Mouse (Mus musculus) layer of hippocampus, adult 9-10 months (tissue): ENCODE measurements around the gene Slc35e3.
"Not testable (repeated sequence)": the region's sequence is repeated elsewhere in the genome, so short reads cannot be mapped to it uniquely, and the experiment has no call there.

Source experiments
- DNase-seq: peaks from one replicate; pipeline ENCODE4 v3.0.0; 2022; ENCODE audit warnings: low spot score

Gene Slc35e3

DNA sequence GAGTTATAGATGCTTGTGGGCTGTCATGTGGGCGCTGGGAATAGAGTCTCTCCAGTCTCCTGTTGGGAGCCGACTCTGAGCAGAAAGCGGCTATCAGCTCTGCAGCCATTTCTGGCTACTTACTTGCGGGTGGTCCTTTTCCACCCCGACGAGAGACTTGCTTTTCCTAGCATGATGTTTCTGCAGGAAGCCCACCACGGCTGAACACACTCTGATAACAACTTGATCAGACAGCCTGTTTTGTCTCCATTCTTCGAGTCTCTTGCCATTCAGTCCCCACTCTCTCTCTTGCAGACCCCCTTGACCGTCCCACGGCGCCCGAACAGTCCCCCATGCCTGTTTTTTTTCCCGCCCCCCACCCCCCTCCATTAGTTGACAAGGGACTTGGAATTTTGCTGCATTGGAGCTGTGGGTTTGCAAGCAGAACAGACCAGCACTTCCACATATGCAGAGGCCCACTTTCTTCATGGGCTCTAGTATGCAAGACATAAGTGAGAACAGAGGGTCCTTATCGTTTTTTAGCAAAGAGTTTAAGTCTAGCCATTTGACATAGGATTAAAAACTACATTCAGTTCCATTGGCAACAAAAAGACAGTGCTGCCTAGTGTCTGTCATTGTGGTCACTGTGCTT lies 13.1 kb downstream of the Slc35e3 start:
- DNase-seq, result no peak

DNA sequence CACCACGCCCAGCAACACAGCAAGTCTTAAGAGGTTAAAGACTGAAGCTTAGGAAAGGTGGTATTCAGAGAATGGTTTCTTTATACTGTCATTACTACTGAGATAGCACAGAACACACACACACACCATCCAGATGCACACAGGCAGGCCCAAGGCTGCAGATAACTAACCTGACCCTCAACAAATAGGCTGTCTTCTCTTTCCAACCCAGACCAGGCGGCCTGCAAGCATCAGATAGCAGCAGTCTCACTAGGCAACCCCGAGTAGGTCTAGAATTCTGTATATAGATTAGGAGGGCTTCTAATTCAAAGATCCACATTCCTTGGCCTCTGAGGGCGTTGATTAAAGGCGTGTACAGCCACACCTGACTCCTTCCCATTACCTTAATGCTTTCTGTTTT lies 14.0 kb downstream of the Slc35e3 start:
- DNase-seq, result no peak

DNA sequence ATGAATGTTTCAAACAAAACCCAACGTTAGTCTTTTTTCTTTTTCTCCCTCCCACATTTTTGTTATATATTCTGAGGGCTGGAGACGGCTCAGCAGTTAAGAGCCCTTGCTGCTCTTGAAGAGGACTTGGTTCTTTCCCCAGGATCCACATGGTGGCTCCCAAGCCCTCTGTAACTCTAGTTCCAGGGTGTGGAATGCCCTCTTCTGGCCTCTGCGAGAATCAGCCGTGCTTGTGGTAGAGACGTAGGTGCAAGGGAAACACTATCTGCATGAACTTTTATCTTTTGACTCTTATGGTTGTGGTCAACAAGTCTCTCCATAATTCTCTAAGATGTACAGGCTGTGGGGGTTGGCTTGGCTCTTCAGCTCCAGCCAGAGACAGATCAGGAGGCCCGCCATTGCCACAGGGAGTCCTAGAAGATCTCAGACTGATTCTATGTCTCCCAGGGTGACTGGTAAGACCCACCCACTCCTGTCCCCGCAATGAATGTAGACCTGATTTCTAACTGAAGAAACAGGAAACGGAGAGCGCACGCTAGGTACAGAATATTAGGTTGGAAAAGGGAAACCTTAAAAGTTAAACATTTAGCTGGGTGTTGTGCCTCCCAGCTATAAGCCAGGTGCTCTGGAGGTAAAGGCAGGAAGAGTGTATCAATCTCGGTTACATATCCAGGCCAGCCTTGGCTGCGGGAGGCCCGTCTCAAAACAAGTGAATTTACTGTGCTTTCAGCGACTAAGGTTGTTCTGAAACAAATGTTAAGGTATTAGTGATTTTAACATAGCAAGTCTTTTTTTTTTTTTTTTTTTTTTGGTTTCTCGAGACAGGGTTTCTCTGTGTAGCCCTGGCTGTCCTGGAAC lies 14.7 kb downstream of the Slc35e3 start:
- no peak for DNase-seq

DNA sequence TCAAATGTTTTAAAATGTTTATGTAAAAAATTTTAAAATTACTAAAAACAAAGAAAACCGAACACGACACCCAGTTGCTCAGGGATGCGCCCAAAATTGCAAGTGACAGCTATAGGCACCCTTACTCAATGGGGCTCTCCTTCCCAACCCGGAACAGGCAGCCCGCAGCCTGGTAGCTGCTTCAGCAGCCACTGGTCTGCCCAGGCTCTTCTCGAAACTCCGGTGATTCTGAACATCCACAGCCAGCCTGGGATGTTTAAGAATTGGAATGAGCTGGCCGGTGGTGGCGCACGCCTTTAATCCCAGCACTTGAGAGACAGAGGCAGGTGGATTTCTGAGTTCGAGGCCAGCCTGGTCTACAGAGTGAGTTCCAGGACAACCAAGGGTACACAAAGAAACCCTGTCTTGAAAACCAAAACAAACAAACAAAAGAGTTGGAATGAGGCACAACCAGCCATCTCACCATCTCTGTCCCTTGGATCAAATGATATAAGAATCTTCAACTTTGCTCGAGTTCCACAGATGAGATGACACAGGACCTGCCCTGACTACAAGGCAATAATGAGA lies 15.4 kb downstream of the Slc35e3 start:
- DNase-seq, result no peak

DNA sequence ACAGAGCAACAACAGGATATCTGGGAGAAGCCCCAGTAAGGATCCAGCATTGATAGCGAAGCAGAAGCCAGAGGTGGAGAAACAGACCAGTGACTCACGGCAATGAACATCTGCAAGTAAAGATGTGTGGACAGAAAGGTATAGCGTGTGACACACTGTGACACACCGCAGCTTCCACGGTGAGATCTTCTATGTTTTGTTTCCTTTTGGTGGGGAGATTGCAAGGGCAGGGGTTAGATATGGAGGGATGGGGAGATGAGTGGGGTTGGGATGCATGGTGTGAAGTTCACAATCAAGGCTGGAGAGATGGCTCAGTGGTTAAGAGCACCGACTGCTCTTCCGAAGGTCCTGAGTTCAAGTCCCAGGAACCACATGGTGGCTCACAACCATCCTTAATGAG lies 16.0 kb downstream of the Slc35e3 start:
- DNase-seq, result no peak

DNA sequence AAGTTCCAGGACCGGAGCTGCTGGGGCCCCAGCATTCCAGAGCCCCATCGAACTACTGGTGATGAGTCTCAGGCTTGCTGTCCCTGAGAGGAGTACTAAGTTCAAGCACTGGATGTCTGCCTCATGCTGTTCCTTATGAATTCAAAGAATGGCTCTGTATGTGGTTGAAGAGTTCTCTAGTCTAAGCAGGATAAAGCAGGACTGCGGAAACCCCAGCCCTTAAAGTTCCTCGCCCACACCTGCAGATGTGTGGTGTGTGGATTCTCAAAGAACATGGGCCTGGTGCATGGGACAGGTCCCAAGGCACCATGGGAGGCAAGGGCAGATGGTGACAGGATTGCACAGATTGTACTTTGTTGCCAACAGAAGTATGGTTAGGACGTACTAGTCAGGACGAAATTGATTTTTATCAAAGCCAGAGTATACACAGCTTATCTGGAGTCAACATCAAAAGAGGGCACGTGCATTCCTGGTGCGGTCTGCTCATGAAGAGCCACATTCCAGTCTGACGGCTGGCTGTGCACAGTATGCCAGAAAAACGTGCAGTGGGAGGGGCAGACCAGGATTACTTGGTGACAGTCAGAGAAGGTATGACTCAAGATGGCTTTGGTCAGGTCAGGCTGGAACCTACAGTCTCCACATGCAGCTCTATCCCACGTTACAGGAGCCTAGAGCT lies 16.9 kb downstream of the Slc35e3 start:
- no peak for DNase-seq

DNA sequence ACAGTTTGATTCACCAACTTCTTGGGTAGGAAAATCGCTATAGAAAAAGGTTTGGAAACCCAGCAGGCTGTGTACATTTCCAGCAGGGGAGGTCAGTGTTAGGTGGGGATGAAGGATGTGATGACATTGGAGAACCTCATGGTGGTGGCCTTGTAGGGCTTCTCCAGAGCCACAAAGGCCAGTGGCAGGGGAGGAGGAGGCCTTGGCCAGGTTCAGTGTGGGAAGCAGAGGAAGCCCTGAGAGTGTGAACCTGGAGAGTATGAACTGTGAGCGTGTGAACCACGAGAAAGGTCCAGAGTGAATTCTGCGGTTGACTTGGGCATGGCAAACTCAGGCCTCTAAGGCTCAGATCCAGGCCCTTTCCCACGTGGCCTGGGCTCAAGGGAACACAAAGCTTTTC lies 17.6 kb downstream of the Slc35e3 start:
- DNase-seq, result no peak

DNA sequence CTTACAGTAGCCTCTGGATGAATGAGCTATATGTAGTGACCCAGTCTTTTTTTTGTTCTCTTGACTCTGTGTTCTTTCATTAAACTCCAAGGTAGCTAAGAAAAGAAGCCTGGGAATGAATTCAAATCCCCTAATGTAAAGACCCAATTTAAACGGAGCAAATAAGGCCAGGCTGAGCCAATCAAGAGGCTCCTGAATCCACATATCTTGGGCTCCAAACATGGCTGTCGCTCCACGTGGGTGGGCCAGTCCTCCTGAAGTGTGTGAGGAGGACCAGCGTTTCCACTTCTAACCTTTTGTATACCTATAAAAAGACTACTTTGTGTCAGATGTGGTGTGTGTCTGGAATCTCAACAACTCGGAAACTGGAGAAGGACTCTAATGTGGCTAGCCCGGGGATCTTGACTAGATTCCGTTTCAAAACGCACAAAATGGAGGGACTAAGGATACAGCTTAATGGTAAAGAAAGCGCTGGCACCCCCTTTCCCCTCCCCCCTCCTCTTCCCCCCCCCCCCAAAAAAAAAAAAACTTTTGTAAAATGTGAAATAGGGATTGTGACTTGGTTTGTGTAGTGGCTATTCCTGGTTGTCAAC lies 18.6 kb downstream of the Slc35e3 start:
- DNase-seq, result no peak

DNA sequence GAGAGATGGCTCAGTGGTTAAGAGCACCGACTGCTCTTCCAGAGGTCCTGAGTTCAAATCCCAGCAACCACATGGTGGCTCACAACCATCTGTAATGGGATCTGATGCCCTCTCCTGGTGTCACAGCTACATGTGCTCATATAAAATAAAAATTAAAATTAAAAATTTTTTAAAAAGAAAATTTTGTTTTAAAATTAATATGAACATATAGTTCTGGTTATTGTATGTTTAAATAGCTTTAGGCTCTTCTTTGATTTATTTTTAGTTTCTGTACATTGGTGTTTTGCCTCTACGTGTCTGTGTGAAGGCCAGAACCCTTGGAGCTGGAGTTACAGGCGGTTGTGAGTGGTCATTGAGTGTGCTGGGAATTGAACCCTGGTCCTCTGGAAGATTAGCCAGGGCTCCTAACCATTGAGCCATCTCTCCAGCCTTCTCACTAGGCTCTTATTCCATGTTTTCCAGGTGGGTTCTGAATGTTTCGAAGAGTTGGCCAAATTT lies 19.2 kb downstream of the Slc35e3 start:
- no peak for DNase-seq

DNA sequence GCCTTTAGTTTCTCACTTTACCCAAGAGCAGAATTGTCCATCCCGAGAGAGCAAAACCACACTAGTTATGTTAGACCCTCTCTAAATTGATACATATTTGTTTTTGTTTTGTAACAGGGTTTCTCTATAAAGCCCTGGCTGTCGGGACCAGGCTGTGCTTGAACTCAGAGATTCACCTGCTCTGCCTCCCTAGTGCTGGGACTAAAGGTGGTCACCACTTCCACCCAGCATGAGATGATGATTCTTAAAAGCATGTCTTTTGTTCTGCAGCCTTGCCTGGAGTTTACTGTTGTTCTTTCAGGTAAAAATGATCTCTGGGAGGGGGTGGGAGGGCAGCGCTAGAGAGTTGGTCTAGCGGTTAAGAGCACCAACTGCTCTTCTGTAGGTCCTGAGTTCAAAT lies 19.8 kb downstream of the Slc35e3 start:
- DNase-seq, result no peak

DNA sequence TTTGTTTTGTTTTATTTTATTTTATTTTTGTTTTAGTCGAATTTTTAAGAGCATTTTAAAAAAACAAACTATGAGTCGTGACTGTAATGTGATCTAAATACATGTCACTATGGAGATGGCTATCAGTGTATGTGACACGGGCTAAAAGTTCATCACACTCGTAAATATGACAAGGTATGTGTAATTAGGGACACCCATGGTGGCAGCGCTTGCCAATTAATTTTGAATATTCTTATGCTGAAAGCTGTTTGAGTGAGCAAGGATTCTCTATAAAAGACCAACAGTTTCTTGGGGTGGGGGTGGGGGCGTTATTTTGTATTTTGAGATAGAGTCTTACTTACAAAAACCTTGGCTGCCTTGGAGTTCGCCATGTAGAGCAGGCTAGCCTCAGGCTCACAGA lies 20.5 kb downstream of the Slc35e3 start:
- DNase-seq, result no peak

DNA sequence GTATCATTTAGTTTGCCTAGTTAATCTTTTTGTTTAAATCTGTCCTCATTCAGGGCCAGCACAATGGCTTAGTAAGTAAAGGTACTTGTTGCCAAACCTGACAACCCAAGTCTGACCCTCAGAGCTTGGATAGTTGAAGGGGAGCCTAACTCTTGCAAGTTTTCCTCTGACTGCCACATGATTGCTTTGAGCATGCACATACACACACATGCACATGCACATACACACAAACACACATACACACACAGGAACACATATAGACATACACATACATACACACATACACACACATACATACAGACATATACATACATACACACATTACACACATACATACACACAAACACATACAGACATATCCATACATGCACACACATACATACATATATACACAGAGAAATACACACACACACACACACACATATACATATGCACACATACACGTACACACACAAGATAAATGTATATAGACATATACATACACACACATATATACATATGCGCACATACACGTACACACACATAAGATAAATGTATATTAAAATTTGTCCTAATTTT lies 21.3 kb downstream of the Slc35e3 start:
- no peak for DNase-seq

DNA sequence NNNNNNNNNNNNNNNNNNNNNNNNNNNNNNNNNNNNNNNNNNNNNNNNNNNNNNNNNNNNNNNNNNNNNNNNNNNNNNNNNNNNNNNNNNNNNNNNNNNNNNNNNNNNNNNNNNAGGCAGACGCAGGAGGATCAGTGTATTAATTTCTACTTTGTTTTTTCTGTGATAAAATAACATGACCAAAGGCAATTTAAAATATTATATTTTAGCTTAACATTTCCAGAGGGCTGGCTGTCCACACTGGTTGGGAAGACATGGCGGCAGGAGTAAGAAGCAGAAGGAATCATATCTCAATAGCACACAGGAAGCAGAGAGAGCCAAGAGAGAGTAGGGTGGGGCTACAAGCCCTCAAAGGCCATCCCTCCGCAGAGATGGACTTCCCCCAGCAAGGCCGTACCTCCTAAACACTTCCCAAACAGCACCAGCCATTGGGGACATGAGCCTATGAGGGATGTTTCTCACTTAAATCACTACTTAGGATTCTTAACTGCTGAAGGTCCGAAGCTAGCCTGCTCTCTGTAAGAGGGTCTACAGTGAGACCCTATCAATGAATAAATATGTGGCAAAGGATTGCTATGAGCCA lies 21.9 kb downstream of the Slc35e3 start:
- DNase-seq, result no peak

DNA sequence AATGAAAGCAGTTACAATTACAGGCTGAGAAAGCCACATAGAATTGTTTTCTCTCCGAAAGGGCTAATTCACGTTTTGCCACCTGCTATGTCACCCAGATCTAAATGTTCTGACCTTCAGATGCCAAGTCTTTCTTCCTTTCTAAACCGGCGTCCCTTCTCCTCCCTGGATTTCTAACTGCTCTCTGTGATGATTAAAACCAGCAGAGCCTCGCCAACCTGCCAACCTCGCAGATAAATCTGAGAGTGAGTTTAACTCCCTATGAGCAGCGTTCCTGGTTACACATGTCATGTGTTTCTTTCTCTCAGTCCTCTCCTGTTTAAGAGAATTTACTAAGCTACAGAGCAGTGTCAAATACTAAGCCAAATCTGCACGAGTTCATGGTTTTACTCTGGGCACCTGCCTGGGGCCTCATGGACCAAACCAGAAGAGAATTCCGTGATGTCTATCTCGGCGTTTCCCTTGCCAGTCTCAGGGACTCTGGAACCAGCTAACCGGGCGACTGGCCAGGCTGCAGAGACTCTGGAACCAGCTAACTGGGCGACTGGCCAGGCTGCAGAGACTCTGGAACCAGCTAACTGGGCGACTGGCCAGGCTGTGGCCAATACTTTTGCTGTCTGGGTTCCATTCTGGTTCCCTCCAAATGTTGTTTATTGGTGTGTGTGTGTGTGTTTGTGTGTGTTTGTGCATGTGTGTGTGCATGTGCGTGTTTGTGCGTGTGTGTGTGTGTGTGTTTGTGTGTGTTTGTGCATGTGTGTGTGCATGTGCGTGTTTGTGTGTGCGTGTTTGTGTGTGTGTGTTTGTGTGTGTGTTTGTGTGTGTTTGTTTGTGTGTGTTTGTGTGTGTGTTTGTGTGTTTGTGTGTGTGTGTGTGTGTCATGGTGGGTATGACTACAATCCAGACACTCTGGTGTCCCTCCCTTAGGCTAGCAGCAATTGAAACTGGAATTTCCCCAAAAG lies 27.7 kb downstream of the Slc35e3 start:
- no peak for DNase-seq

DNA sequence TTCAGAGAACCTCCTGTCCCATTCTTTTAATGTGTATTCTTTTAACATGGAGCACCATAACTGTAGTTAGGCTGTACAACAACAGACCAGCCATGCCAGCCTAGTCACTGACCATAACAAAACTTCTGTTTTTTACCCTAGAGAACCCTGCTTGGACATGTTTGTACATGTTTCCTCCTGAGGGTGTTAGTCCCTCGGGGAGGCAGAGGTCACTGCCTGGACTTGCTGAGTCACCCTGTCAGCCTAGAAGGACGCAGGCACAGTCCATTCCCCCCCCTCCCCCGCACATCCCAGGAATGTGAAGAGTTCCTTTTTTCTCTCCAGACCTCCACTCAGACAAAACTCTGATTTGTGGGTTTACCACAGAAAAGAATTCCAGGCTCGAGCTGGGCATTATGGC lies 28.6 kb downstream of the Slc35e3 start:
- no peak for DNase-seq

DNA sequence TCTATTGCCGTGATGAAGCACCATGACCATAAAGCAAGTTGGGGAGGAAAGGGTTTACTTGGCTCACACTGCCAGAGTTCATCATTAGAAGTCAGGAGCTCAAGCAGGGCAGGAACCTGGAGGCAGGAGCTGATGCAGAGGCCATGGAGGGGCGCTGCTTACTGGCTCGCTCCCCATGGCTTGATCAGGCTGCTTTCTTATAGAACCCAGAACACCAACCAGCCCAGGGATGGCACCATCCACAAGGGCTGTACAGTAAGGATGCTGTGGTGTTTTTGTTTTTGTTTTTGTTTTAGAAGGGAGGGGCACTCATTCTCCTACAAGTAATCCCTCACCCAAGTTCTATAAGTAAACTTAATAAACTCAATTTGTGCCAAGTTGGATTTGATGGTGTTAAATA lies 29.5 kb downstream of the Slc35e3 start:
- no peak for DNase-seq

DNA sequence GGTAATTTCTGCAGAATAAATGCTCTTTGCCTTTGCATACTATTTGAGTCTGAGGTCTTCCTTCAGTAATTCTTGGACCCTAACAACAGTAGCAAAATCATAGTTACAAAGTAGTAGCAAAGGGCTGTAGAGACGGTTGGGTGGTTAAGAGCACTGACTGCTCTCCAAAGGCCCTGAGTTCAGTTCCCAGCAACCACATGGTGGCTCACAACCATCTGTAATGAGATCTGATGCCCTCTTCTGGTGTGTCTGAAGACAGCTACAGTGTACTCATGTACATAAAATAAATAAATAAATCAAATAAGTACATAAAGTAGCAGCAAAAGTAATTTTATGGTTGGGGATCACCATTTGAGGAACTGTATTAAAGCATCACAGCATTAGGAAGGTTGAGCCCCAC lies 30.5 kb downstream of the Slc35e3 start:
- DNase-seq, result not testable (repeated sequence)

DNA sequence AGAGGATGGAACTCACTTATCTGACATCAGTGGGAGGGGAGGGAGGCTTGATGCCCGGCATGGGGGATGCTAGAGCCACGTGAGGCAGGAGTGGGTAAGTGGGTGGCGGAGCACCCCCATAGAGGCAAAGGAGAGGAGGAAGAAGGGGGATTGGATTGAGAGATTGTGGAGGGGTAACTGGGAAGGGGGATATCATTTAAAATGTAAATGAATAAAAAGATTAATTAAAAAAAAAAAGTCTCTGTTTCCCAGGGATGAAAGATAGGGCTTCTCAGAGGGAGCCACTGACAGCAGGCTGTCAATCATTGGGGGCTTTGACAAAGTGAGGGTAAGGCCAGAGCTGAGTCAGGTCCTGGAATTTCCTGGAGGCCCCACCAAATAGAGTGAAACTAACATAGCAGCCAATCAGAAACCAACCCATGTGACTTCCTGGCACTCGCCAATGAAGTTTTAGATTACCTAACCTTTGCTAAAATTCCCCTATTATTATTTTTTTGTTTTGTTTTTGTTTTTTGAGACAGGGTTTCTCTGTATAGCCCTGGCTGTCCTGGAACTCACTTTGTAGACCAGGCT lies 31.2 kb downstream of the Slc35e3 start:
- DNase-seq, result no peak

DNA sequence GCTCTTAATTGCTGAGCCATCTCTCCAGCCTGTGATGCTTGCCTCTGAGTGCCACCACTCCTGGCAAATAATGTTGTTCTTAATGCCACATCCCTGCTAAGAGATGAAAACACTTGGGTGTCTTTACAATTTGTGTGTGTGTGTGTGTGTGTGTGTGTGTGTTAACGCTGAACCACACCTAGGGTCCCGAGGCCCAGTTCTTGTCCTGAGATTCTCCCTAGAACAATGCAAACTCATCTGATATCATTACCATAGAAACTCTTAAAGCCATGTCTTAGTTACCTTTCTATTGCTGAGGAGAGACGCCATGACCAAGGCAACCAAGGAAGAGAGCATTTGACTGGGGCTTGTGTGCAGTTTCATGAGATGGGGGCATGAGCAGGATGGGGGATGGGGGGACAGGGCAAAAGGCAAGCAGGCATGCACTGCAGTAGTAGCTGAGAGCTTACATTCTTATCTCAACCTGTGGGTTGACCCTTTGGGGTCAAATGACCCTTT lies 32.1 kb downstream of the Slc35e3 start:
- DNase-seq, result no peak

DNA sequence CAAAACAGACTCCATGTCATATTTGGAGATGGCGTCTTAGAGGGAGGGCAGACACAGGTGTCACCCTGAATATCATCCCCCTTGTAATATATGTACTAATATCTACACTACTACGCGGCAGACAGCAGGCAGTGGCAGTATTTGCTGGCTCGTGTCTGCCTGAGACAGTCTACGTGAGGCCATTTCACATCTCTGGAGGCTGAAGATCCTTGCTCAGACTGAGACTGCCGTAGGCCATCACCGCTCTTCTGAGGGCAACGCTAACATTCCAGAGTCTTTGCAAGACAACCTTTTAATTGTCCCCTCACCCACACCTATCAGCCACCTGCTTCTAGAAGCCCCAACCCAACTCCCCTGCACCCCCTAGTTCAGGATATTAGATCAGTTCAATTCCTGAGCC lies 32.7 kb downstream of the Slc35e3 start:
- DNase-seq, result no peak
